Mouse (Mus musculus) E14TG2a.4 (cell line): ENCODE measurements around the gene Tnfrsf11a.
"Not testable (repeated sequence)": the region's sequence is repeated elsewhere in the genome, so short reads cannot be mapped to it uniquely, and the experiment has no call there.

Source experiments
- H3K27me3 ChIP-seq: 2 replicates; pipeline ENCODE4 v1.6.1; 2014; ENCODE audit warnings: low read length, control low read depth; ENCODE audit not compliant: insufficient read depth
- H3K36me3 ChIP-seq: 2 replicates; pipeline ENCODE4 v1.6.1; 2014; ENCODE audit warnings: low read length, control low read depth; ENCODE audit not compliant: insufficient read depth
- H3K4me1 ChIP-seq: replicated peaks from 2 replicates; pipeline ENCODE4 v1.6.1; 2014; ENCODE audit warnings: low read depth, low read length, control low read depth
- H3K4me3 ChIP-seq: replicated peaks from 2 replicates; pipeline ENCODE4 v1.5.1; 2014; ENCODE audit warnings: mild to moderate bottlenecking, low read length
- H3K9me3 ChIP-seq: 2 replicates; pipeline ENCODE4 v1.6.1; 2014; ENCODE audit warnings: low read length, control low read depth
- CTCF ChIP-seq: conservative IDR thresholded peaks from 2 replicates; pipeline ENCODE4 v1.5.1; 2014; ENCODE audit warnings: low read length
- NANOG ChIP-seq: IDR thresholded peaks from 2 replicates; pipeline ENCODE4 v1.6.1; 2014; ENCODE audit warnings: borderline replicate concordance, low read length, mixed read lengths
- POU5F1 ChIP-seq: IDR thresholded peaks from 2 replicates; pipeline ENCODE4 v1.6.1; 2014; ENCODE audit warnings: low read length, borderline replicate concordance

Tnfrsf11a gene

GRCm38 (mm10) chr1:105752196-105752595, 28.3 kb upstream of the Tnfrsf11a start:
- TF ChIP-seq NANOG, result no peak
- no peak for TF ChIP-seq POU5F1
- no peak for TF ChIP-seq CTCF
- Histone ChIP-seq H3K4me3 (no peak overlapping the region), H3K4me1 (no peaks in the 10 kb centered on the region), H3K36me3 (peaks cover 56% of the 10 kb centered on the region), H3K27me3 (no peaks in the 10 kb centered on the region), H3K9me3 (no peaks in the 10 kb centered on the region)

GRCm38 (mm10) chr1:105752944-105753343, 27.6 kb upstream of the Tnfrsf11a start:
- no peaks in the 10 kb centered on the region for H3K9me3 ChIP-seq
- no peak for TF ChIP-seq CTCF
- no peak for TF ChIP-seq NANOG
- no peak for TF ChIP-seq POU5F1
- H3K4me3 ChIP-seq, result no peak overlapping the region
- no peaks in the 10 kb centered on the region for H3K4me1 ChIP-seq
- no peaks in the 10 kb centered on the region for H3K27me3 ChIP-seq
- peaks cover 51% of the 10 kb centered on the region for H3K36me3 ChIP-seq

DNA sequence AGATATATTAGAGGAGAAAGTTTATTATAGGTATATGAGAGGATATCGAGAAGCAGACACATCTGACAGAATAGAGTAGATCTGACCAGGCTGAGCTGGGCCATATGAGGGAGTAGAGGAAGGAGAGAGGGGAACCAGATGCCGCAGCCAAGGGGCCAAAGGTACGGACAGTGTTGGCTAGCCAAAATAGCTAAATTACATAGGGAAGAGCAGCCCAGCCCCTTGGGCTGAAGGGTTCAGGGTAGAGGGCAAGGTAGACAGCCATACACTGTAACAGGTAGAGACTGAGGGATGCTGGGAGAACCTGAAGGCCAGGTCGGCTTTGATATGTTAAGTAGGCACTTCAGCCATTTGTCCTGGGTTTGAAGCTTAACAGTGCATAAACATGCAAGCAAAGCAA, 21.7 kb upstream of the Tnfrsf11a start:
- Histone ChIP-seq H3K27me3 (no peaks in the 10 kb centered on the region), H3K4me1 (peaks cover 20% of the 10 kb centered on the region), H3K4me3 (no peak overlapping the region), H3K36me3 (0 out of 2 replicates have a peak, but pooled peaks cover 4% of the 10 kb centered on the region), H3K9me3 (peaks cover 23% of the 10 kb centered on the region)
- TF ChIP-seq NANOG, result no peak
- TF ChIP-seq POU5F1, result no peak

- H3K9me3 ChIP-seq, result peaks cover 25% of the 10 kb centered on the region
- H3K4me3 ChIP-seq, result no peak overlapping the region
- H3K27me3 ChIP-seq, result no peaks in the 10 kb centered on the region
- no peaks in the 10 kb centered on the region for H3K36me3 ChIP-seq
- H3K4me1 ChIP-seq, result peaks cover 20% of the 10 kb centered on the region
- TF ChIP-seq CTCF, result no peak
- TF ChIP-seq NANOG, result no peak
- no peak for TF ChIP-seq POU5F1
These were observed 20.9 kb upstream of the Tnfrsf11a start for GRCm38 (mm10) chr1:105759422-105760165.

- Histone ChIP-seq H3K4me3 (no peak overlapping the region), H3K36me3 (no peaks in the 10 kb centered on the region), H3K9me3 (peaks cover 25% of the 10 kb centered on the region), H3K27me3 (no peaks in the 10 kb centered on the region), H3K4me1 (no peaks in the 10 kb centered on the region)
- TF ChIP-seq NANOG, result no peak
- no peak for TF ChIP-seq CTCF
- no peak for TF ChIP-seq POU5F1
These were observed 14.9 kb upstream of the Tnfrsf11a start for GRCm38 (mm10) chr1:105765586-105765985.

GRCm38 (mm10) chr1:105766099-105766498, 14.4 kb upstream of the Tnfrsf11a start:
- H3K27me3 ChIP-seq, H3K4me3 ChIP-seq, H3K36me3 ChIP-seq, H3K4me1 ChIP-seq: not testable (repeated sequence)
- peaks cover 25% of the 10 kb centered on the region for H3K9me3 ChIP-seq

GRCm38 (mm10) chr1:105768397-105768796, 12.1 kb upstream of the Tnfrsf11a start:
- H3K27me3 ChIP-seq, result no peaks in the 10 kb centered on the region
- H3K36me3 ChIP-seq, result no peaks in the 10 kb centered on the region
- TF ChIP-seq NANOG (no peak), CTCF (no peak), POU5F1 (no peak)
- H3K4me1 ChIP-seq, result no peaks in the 10 kb centered on the region
- H3K4me3 ChIP-seq, result no peak overlapping the region
- peaks cover 7% of the 10 kb centered on the region for H3K9me3 ChIP-seq

DNA sequence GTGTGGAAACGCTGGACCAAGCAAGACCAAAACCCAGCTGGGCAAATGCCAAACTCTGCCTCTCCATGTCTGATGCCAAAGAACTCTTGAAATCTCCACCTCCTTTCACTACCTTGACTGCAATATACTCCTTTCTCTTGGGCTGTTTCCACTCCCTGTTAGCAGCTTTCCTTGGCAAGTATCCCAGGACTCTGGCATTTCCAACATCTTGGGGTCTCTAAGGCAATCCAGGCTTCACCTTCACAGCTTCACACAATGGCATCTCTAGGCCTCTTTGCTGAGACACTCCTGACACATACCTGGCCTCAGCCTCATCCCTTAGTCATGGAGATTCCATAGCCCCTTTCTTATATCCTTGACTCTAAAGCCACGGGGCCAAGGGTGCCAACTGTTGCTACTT, 9.8 kb upstream of the Tnfrsf11a start:
- no peaks in the 10 kb centered on the region for H3K36me3 ChIP-seq
- H3K27me3 ChIP-seq, result no peaks in the 10 kb centered on the region; the same call in 1 of the 2 replicates
- no peaks in the 10 kb centered on the region for H3K4me1 ChIP-seq
- H3K9me3 ChIP-seq, result no peaks in the 10 kb centered on the region
- H3K4me3 ChIP-seq, result no peak overlapping the region
- TF ChIP-seq NANOG (no peak), POU5F1 (no peak), CTCF (no peak)

- TF ChIP-seq NANOG (no peak), POU5F1 (no peak), CTCF (no peak)
- H3K27me3 ChIP-seq, result peaks cover 40% of the 10 kb centered on the region
- no peaks in the 10 kb centered on the region for H3K9me3 ChIP-seq
- no peak overlapping the region for H3K4me3 ChIP-seq
- H3K4me1 ChIP-seq, result peaks cover 11% of the 10 kb centered on the region
- H3K36me3 ChIP-seq, result no peaks in the 10 kb centered on the region
These were observed 4.1 kb upstream of the Tnfrsf11a start for GRCm38 (mm10) chr1:105776426-105776825.
